Mouse (Mus musculus) fibroblast of lung, adult 2 months (primary cell): ENCODE measurements around the gene Fer1l5.

Experiments used
- DNase-seq: peaks from one replicate; pipeline ENCODE4 v3.0.0-alpha.2; 2011; ENCODE audit warnings: low read depth

Fer1l5 gene

GRCm38 (mm10) chr1:36371934-36372845 is at the start of gene Fer1l5:
TSS of gene Fer1l5 (plus strand) at chr1:36372291.
- peak; percentile 23 for DNase-seq

GRCm38 (mm10) chr1:36323076-36323475 is 49.0 kb upstream of the Fer1l5 start:
- DNase-seq, result no peak

GRCm38 (mm10) chr1:36323746-36324448 is 48.2 kb upstream of the Fer1l5 start:
- DNase-seq, result peak; percentile 70

GRCm38 (mm10) chr1:36325900-36326321 is 46.2 kb upstream of the Fer1l5 start:
- DNase-seq, result peak; percentile 95

- DNase-seq, result no peak
Measured at GRCm38 (mm10) chr1:36326815-36327214, 45.3 kb upstream of the Fer1l5 start.

- DNase-seq, result no peak
Measured at GRCm38 (mm10) chr1:36331743-36332142, 40.3 kb upstream of the Fer1l5 start.

- no peak for DNase-seq
Measured at GRCm38 (mm10) chr1:36332955-36333887, 38.9 kb upstream of the Fer1l5 start.

GRCm38 (mm10) chr1:36342547-36342946 is 29.5 kb upstream of the Fer1l5 start:
- no peak for DNase-seq

GRCm38 (mm10) chr1:36352351-36352750 is 19.7 kb upstream of the Fer1l5 start:
- DNase-seq, result no peak

- DNase-seq, result no peak
Measured at GRCm38 (mm10) chr1:36356955-36357695, 15.0 kb upstream of the Fer1l5 start.

- DNase-seq, result no peak
Measured at GRCm38 (mm10) chr1:36367698-36368097, 4.4 kb upstream of the Fer1l5 start.

- no peak for DNase-seq
Measured at GRCm38 (mm10) chr1:36368112-36368968, 3.8 kb upstream of the Fer1l5 start.

GRCm38 (mm10) chr1:36368969-36369645 is 3.0 kb upstream of the Fer1l5 start, which contains the start of gene Kansl3:
TSS of gene Kansl3 (minus strand) at chr1:36369181.
- DNase-seq, result peak; percentile 30

- DNase-seq, result peak; percentile 93
Measured at GRCm38 (mm10) chr1:36370918-36371317, 1.2 kb upstream of the Fer1l5 start.

- DNase-seq, result no peak
Measured at GRCm38 (mm10) chr1:36378880-36379279, 6.8 kb downstream of the Fer1l5 start.

- no peak for DNase-seq
Measured at GRCm38 (mm10) chr1:36379582-36379981, 7.5 kb downstream of the Fer1l5 start.

GRCm38 (mm10) chr1:36397041-36397440 is 24.9 kb downstream of the Fer1l5 start:
- DNase-seq, result no peak

- DNase-seq, result no peak
Measured at GRCm38 (mm10) chr1:36401509-36401908, 29.4 kb downstream of the Fer1l5 start.

- no peak for DNase-seq
Measured at GRCm38 (mm10) chr1:36404531-36404930, 32.4 kb downstream of the Fer1l5 start.

GRCm38 (mm10) chr1:36429511-36429910 is 57.4 kb downstream of the Fer1l5 start:
- no peak for DNase-seq
